In the genomic region with DNA sequence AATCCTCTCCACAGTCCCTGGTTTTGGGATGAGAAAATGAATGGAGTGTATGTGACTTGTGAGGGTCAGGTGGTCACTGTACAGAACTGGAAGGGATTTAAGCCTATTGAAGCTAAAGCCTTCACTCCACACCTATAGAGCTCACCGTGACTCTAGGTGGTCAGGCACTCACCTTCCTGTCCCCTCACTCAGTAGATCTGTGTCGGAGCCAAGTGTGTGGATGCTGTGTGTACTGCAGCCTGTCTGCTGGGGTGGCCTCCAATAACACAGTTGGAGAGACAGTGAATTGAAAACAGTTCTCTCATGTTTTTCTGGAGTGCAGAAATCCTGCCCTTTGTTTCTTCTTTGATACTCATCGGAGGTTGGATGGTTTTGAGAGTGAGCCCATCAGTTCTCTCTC, we compare ENCODE assay signal across 19 mouse cellular contexts. TPM values are rescaled to one million over a fixed set of nuclear protein-coding genes. Genes with fewer than 3 reads are reported as not detected.
DNase-seq lines count a peak whose midpoint lies in the region; ATAC-seq lines count a peak whose summit lies in the region.
"Had no signal": no experiment of that assay in that cellular context is flagged by ENCODE, and none has a peak within 500 bp of the region (broad histone marks: within the 10 kb centered on the region; RNA-seq: fewer than 3 reads in every experiment).

No protein-coding gene starts in this region.

- H3K27me3 ChIP-seq in forebrain, embryonic 12.5 days: no peaks in the 10 kb centered on the region
- H3K27me3 ChIP-seq in forebrain, embryonic 15.5 days: no peaks in the 10 kb centered on the region
- H3K27me3 ChIP-seq in embryonic facial prominence, embryonic 15.5 days: no peaks in the 10 kb centered on the region
- no peaks in the 10 kb centered on the region for H3K27me3 ChIP-seq in hindbrain, embryonic 12.5 days
- no peaks in the 10 kb centered on the region for H3K27me3 ChIP-seq in midbrain, embryonic 12.5 days
- H3K27me3 ChIP-seq: heart, embryonic 13.5 days; liver, embryonic 15.5 days; neural tube, embryonic 12.5 days had no signal

- ATAC-seq in forebrain, embryonic 12.5 days (ENCODE audit: low FRiP score): 0 out of 2 replicates have a peak, but pooled peaks have one; percentile 14
- no peak for ATAC-seq in forebrain, embryonic 15.5 days (replicated peaks)
- no peak for ATAC-seq in embryonic facial prominence, embryonic 15.5 days (ENCODE audit: insufficient number of reproducible peaks, low FRiP score, low TSS enrichment, low read depth)
- 0 out of 2 replicates have a peak, but pooled peaks have one; percentile 43 for ATAC-seq in hindbrain, embryonic 12.5 days (ENCODE audit: low FRiP score)
- ATAC-seq in midbrain, embryonic 12.5 days (ENCODE audit: low FRiP score, low read depth): peak; percentile 28; the same call in 1 of the 2 replicates
- ATAC-seq in inflammation-experienced regulatory T-cells, adult 6 months: no peak
- ATAC-seq: intestine, postnatal 0 days had no signal

- DNase-seq in embryo, embryonic 9.5 days (ENCODE audit: extremely low spot score): no peak
- no peak for DNase-seq in spleen, adult 12 weeks (ENCODE audit: low spot score)
- DNase-seq: adrenal gland, postnatal 10 days; cerebellum, adult 18-20 months; gastrocnemius, postnatal 36 days; heart, postnatal 36 days; thymus, postnatal 14 days had no signal

- peaks cover 23% of the 10 kb centered on the region for H3K4me1 ChIP-seq in forebrain, embryonic 12.5 days
- H3K4me1 ChIP-seq in forebrain, embryonic 15.5 days: peaks cover 10% of the 10 kb centered on the region
- H3K4me1 ChIP-seq in embryonic facial prominence, embryonic 15.5 days: peaks cover 19% of the 10 kb centered on the region
- H3K4me1 ChIP-seq in hindbrain, embryonic 12.5 days: peaks cover 15% of the 10 kb centered on the region
- H3K4me1 ChIP-seq in midbrain, embryonic 12.5 days: peaks cover 16% of the 10 kb centered on the region
- H3K4me1 ChIP-seq: heart, embryonic 13.5 days; liver, embryonic 15.5 days; neural tube, embryonic 12.5 days had no signal

- H3K4me3 ChIP-seq in forebrain, embryonic 12.5 days (replicated peaks): no peak overlapping the region
- H3K4me3 ChIP-seq in forebrain, embryonic 15.5 days: no peak overlapping the region
- H3K4me3 ChIP-seq in embryonic facial prominence, embryonic 15.5 days (replicated peaks): no peak overlapping the region
- H3K4me3 ChIP-seq in hindbrain, embryonic 12.5 days: no peak overlapping the region
- H3K4me3 ChIP-seq in midbrain, embryonic 12.5 days: no peak overlapping the region
- H3K4me3 ChIP-seq: erythroblast, embryonic 14.5 days; heart, embryonic 13.5 days; liver, embryonic 15.5 days; neural tube, embryonic 12.5 days had no signal

- WGBS in forebrain, embryonic 12.5 days: 48% methylated on average over 3 of the region's 3 CpGs
- WGBS in forebrain, embryonic 15.5 days: 45% methylated on average over 3 of the region's 3 CpGs
- WGBS in embryonic facial prominence, embryonic 15.5 days: 41% methylated on average over 3 of the region's 3 CpGs
- WGBS in hindbrain, embryonic 12.5 days: 61% methylated on average over 3 of the region's 3 CpGs
- WGBS in midbrain, embryonic 12.5 days: 60% methylated on average over 3 of the region's 3 CpGs

- no peaks in the 10 kb centered on the region for H3K9me3 ChIP-seq in forebrain, embryonic 12.5 days
- H3K9me3 ChIP-seq in forebrain, embryonic 15.5 days: no peaks in the 10 kb centered on the region
- H3K9me3 ChIP-seq in embryonic facial prominence, embryonic 15.5 days (replicated peaks): no peaks in the 10 kb centered on the region
- H3K9me3 ChIP-seq in hindbrain, embryonic 12.5 days (replicated peaks): no peaks in the 10 kb centered on the region
- no peaks in the 10 kb centered on the region for H3K9me3 ChIP-seq in midbrain, embryonic 12.5 days
- H3K9me3 ChIP-seq: heart, embryonic 13.5 days; liver, embryonic 15.5 days; neural tube, embryonic 12.5 days had no signal

- H3K4me2 ChIP-seq in forebrain, embryonic 12.5 days: no peak overlapping the region
- no peak overlapping the region for H3K4me2 ChIP-seq in forebrain, embryonic 15.5 days (replicated peaks)
- no peak overlapping the region for H3K4me2 ChIP-seq in embryonic facial prominence, embryonic 15.5 days (replicated peaks)
- no peak overlapping the region for H3K4me2 ChIP-seq in hindbrain, embryonic 12.5 days (replicated peaks)
- H3K4me2 ChIP-seq in midbrain, embryonic 12.5 days (replicated peaks): no peak overlapping the region
- H3K4me2 ChIP-seq: heart, embryonic 13.5 days; liver, embryonic 15.5 days; neural tube, embryonic 12.5 days had no signal

- H3K36me3 ChIP-seq in forebrain, embryonic 12.5 days (replicated peaks): no peaks in the 10 kb centered on the region
- H3K36me3 ChIP-seq in forebrain, embryonic 15.5 days: no peaks in the 10 kb centered on the region
- H3K36me3 ChIP-seq in embryonic facial prominence, embryonic 15.5 days: no peaks in the 10 kb centered on the region
- no peaks in the 10 kb centered on the region for H3K36me3 ChIP-seq in hindbrain, embryonic 12.5 days
- no peaks in the 10 kb centered on the region for H3K36me3 ChIP-seq in midbrain, embryonic 12.5 days
- H3K36me3 ChIP-seq: heart, embryonic 13.5 days; liver, embryonic 15.5 days; neural tube, embryonic 12.5 days had no signal

- no peak overlapping the region for H3K27ac ChIP-seq in forebrain, embryonic 12.5 days
- H3K27ac ChIP-seq in forebrain, embryonic 15.5 days (replicated peaks): no peak overlapping the region
- 0 out of 2 replicates have a peak overlapping the region, but pooled peaks have one; percentile 17 for H3K27ac ChIP-seq in embryonic facial prominence, embryonic 15.5 days (replicated peaks)
- H3K27ac ChIP-seq in hindbrain, embryonic 12.5 days: no peak overlapping the region
- H3K27ac ChIP-seq in midbrain, embryonic 12.5 days (replicated peaks): no peak overlapping the region
- H3K27ac ChIP-seq: heart, embryonic 13.5 days; liver, embryonic 15.5 days; neural tube, embryonic 12.5 days; stomach, postnatal 0 days had no signal

- 0 out of 2 replicates have a peak overlapping the region, but pooled peaks have one; percentile 14 for H3K9ac ChIP-seq in forebrain, embryonic 12.5 days
- no peak overlapping the region for H3K9ac ChIP-seq in forebrain, embryonic 15.5 days (replicated peaks)
- H3K9ac ChIP-seq in embryonic facial prominence, embryonic 15.5 days: no peak overlapping the region
- H3K9ac ChIP-seq in hindbrain, embryonic 12.5 days: no peak overlapping the region
- H3K9ac ChIP-seq in midbrain, embryonic 12.5 days (replicated peaks): no peak overlapping the region
- H3K9ac ChIP-seq: heart, embryonic 13.5 days; liver, embryonic 15.5 days; neural tube, embryonic 12.5 days had no signal

RNA-seq across cellular contexts. Expression of gene Cldn11, which starts 16.1 kb away (rescaled TPM):
- polyA plus RNA-seq in forebrain, embryonic 12.5 days (2016; fragmentation: Nextera tagmentation; extraction: Ambion mirVana): 33.1 TPM in 2 replicates
- polyA plus RNA-seq in forebrain, embryonic 15.5 days (2015; fragmentation: Nextera tagmentation; extraction: Ambion mirVana): 34.8 and 40.0 TPM in 2 replicates
- polyA plus RNA-seq in embryonic facial prominence, embryonic 15.5 days (2015; fragmentation: Nextera tagmentation; extraction: Ambion mirVana): 16.3 and 34.5 TPM in 2 replicates
- 31.2 and 31.3 TPM in 2 replicates for polyA plus RNA-seq in hindbrain, embryonic 12.5 days (2016; fragmentation: Nextera tagmentation; extraction: Ambion mirVana)
- polyA plus RNA-seq in midbrain, embryonic 12.5 days (2016; fragmentation: Nextera tagmentation; extraction: Ambion mirVana): 26.3 and 27.5 TPM in 2 replicates
- polyA plus RNA-seq in inflammation-experienced regulatory T-cells, adult 6 months (2017; shearing (Covaris generic)): not detected
- polyA plus RNA-seq: erythroblast, embryonic 14.5 days had no signal

Comparison
In these comparisons a context has a peak if more than half of its experiments do, and no peak if none do; other contexts are left out.
1. ATAC-seq: peak in forebrain, embryonic 12.5 days (single experiment), hindbrain, embryonic 12.5 days (single experiment) and midbrain, embryonic 12.5 days (single experiment); none in forebrain, embryonic 15.5 days (single experiment), embryonic facial prominence, embryonic 15.5 days (single experiment) and inflammation-experienced regulatory T-cells, adult 6 months (single experiment).
2. RNA of gene Cldn11, which starts 16.1 kb away (polyA plus RNA-seq): 34.8 to 40.0 TPM in forebrain, embryonic 15.5 days, 16.3 to 34.5 TPM in embryonic facial prominence, embryonic 15.5 days, 33.1 TPM in forebrain, embryonic 12.5 days, 31.2 to 31.3 TPM in hindbrain, embryonic 12.5 days and 26.3 to 27.5 TPM in midbrain, embryonic 12.5 days; not detected in inflammation-experienced regulatory T-cells, adult 6 months; every median in the first group is over 10 times any median in the second.